Mouse (Mus musculus): Measurements from ENCODE around the gene Mlip.
"Not testable (repeated sequence)": the region's sequence is repeated elsewhere in the genome, so short reads cannot be mapped to it uniquely, and the experiment has no call there.

Mlip gene

GRCm38 (mm10) chr9:77352432-77353175, at the start of gene Mlip:
Gene Mlip, minus strand, starts transcription at chr9:77352969.
- peak; percentile 33 for DNase-seq (ENCODE audit: low read depth, low spot score)

GRCm38 (mm10) chr9:77399801-77400200, 47.0 kb upstream of the Mlip start:
- no peak for DNase-seq (ENCODE audit: low read depth, low spot score)

- no peak for DNase-seq (ENCODE audit: low read depth, low spot score)
Observed at GRCm38 (mm10) chr9:77398856-77399631, 46.3 kb upstream of the Mlip start.

- no peak for DNase-seq (ENCODE audit: low read depth, low spot score)
Observed at GRCm38 (mm10) chr9:77397027-77397426, 44.3 kb upstream of the Mlip start.

GRCm38 (mm10) chr9:77391248-77391647, 38.5 kb upstream of the Mlip start:
- DNase-seq (ENCODE audit: low read depth, low spot score), result no peak

- no peak for DNase-seq (ENCODE audit: low read depth, low spot score)
Observed at GRCm38 (mm10) chr9:77388956-77389355, 36.2 kb upstream of the Mlip start.

GRCm38 (mm10) chr9:77386751-77387150, 34.0 kb upstream of the Mlip start:
- peak; percentile 57 for DNase-seq (ENCODE audit: low read depth, low spot score)

- no peak for DNase-seq (ENCODE audit: low read depth, low spot score)
Observed at GRCm38 (mm10) chr9:77385611-77386010, 32.8 kb upstream of the Mlip start.

- DNase-seq (ENCODE audit: low read depth, low spot score), result no peak
Observed at GRCm38 (mm10) chr9:77384651-77385050, 31.9 kb upstream of the Mlip start.

GRCm38 (mm10) chr9:77383951-77384350, 31.2 kb upstream of the Mlip start:
- DNase-seq (ENCODE audit: low read depth, low spot score), result no peak

GRCm38 (mm10) chr9:77382514-77382913, 29.7 kb upstream of the Mlip start:
- peak; percentile 38 for DNase-seq (ENCODE audit: low read depth, low spot score)

GRCm38 (mm10) chr9:77381565-77381964, 28.8 kb upstream of the Mlip start:
- peak; percentile 68 for DNase-seq (ENCODE audit: low read depth, low spot score)

GRCm38 (mm10) chr9:77379625-77380024, 26.9 kb upstream of the Mlip start:
- DNase-seq (ENCODE audit: low read depth, low spot score), result peak; percentile 61

- DNase-seq (ENCODE audit: low read depth, low spot score), result no peak
Observed at GRCm38 (mm10) chr9:77377696-77378095, 24.9 kb upstream of the Mlip start.

- DNase-seq (ENCODE audit: low read depth, low spot score), result peak; percentile 57
Observed at GRCm38 (mm10) chr9:77377082-77377481, 24.3 kb upstream of the Mlip start.

GRCm38 (mm10) chr9:77376561-77376960, 23.8 kb upstream of the Mlip start:
- no peak for DNase-seq (ENCODE audit: low read depth, low spot score)

GRCm38 (mm10) chr9:77370706-77371105, 17.9 kb upstream of the Mlip start:
- DNase-seq (ENCODE audit: low read depth, low spot score), result no peak

GRCm38 (mm10) chr9:77369262-77369661, 16.5 kb upstream of the Mlip start:
- no peak for DNase-seq (ENCODE audit: low read depth, low spot score)

- not testable (repeated sequence) for DNase-seq (ENCODE audit: low read depth, low spot score)
Observed at GRCm38 (mm10) chr9:77364681-77365080, 11.9 kb upstream of the Mlip start.

GRCm38 (mm10) chr9:77362906-77363305, 10.1 kb upstream of the Mlip start:
- DNase-seq (ENCODE audit: low read depth, low spot score), result no peak

GRCm38 (mm10) chr9:77360654-77361053, 7.9 kb upstream of the Mlip start:
- DNase-seq (ENCODE audit: low read depth, low spot score), result no peak

- DNase-seq (ENCODE audit: low read depth, low spot score), result no peak
Observed at GRCm38 (mm10) chr9:77359278-77359973, 6.7 kb upstream of the Mlip start.
